Mouse (Mus musculus): ENCODE results near the gene Tgfb1. TPM values are rescaled to one million over a fixed set of nuclear protein-coding genes. Genes with fewer than 3 reads are reported as not detected.

The Tgfb1 gene
- polyA plus RNA-seq, 1 experiment from 2014 or later: 3.2 TPM

- Histone ChIP-seq H3K4me1 (replicated peaks; ENCODE audit: control insufficient read depth, insufficient read depth, low read length) (peaks cover 10% of the 10 kb centered on the region; the same call in 1 of the 2 replicates), H3K27me3 (replicated peaks; ENCODE audit: control insufficient read depth, insufficient read depth, low read length) (peaks cover 13% of the 10 kb centered on the region; the same call in 1 of the 2 replicates), H3K9ac (ENCODE audit: low read length) (peak overlapping the region; percentile 43), H3K27ac (ENCODE audit: low read depth) (0 out of 2 replicates have a peak overlapping the region, but pooled peaks have one; percentile 3), H3K4me2 (ENCODE audit: low read length) (peak overlapping the region; percentile 90), H3K9me3 (ENCODE audit: control insufficient read depth, low read length) (no peaks in the 10 kb centered on the region), H3K4me3 (ENCODE audit: low read depth, low read length) (peak overlapping the region; percentile 59), H3K36me3 (ENCODE audit: control insufficient read depth, insufficient read depth, low read length) (no peaks in the 10 kb centered on the region)
- peak; percentile 51 for ATAC-seq (replicated peaks; ENCODE audit: low FRiP score, low TSS enrichment, low read depth)
- peak; percentile 81 for DNase-seq (ENCODE audit: low spot score)
- under 1% methylated on average over 51 of the region's 52 CpGs for WGBS
These were observed 2.2 kb downstream of the Tgfb1 start for GRCm38 (mm10) chr7:25688810-25689586.

- H3K4me2 ChIP-seq (ENCODE audit: low read length): peak overlapping the region; percentile 90
- H3K9me3 ChIP-seq (ENCODE audit: control insufficient read depth, low read length): no peaks in the 10 kb centered on the region
- H3K36me3 ChIP-seq (ENCODE audit: control insufficient read depth, insufficient read depth, low read length): no peaks in the 10 kb centered on the region
- H3K27me3 ChIP-seq (replicated peaks; ENCODE audit: control insufficient read depth, insufficient read depth, low read length): peaks cover 13% of the 10 kb centered on the region; the same call in 1 of the 2 replicates
- peak overlapping the region; percentile 59 for H3K4me3 ChIP-seq (ENCODE audit: low read depth, low read length)
- 14% methylated on average over 12 of the region's 12 CpGs for WGBS
- H3K9ac ChIP-seq (ENCODE audit: low read length): no peak overlapping the region
- ATAC-seq (replicated peaks; ENCODE audit: low FRiP score, low TSS enrichment, low read depth): no peak
- DNase-seq (ENCODE audit: low spot score): no peak
- 0 out of 2 replicates have a peak overlapping the region, but pooled peaks have one; percentile 3 for H3K27ac ChIP-seq (ENCODE audit: low read depth)
- H3K4me1 ChIP-seq (replicated peaks; ENCODE audit: control insufficient read depth, insufficient read depth, low read length): peaks cover 10% of the 10 kb centered on the region; the same call in 1 of the 2 replicates
These were observed 2.8 kb downstream of the Tgfb1 start for GRCm38 (mm10) chr7:25689603-25690021.

DNA sequence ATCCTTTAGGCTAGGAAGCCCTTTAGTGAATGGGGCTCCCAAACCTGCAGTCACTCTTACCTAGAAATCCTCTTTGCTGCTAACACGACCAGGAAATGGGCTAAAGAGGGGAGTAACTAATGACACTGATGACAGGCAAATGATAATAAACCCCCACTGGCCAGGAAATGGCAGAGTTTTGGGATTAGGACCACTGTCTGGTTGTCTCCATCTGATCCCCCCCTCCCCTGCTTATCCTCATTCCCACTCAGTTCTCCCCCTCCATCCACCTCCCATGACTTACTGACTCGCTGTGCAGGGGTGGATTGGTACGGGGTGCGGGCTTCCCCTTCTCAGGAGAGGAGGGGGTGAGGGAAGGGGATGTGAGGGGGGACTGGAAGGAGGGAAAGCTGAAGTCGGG is 3.2 kb downstream of the Tgfb1 start:
- Histone ChIP-seq H3K4me3 (ENCODE audit: low read depth, low read length) (no peak overlapping the region), H3K27ac (ENCODE audit: low read depth) (no peak overlapping the region), H3K4me1 (replicated peaks; ENCODE audit: control insufficient read depth, insufficient read depth, low read length) (peaks cover 10% of the 10 kb centered on the region; the same call in 1 of the 2 replicates), H3K4me2 (ENCODE audit: low read length) (peak overlapping the region; percentile 90), H3K9me3 (ENCODE audit: control insufficient read depth, low read length) (no peaks in the 10 kb centered on the region), H3K9ac (ENCODE audit: low read length) (no peak overlapping the region), H3K36me3 (ENCODE audit: control insufficient read depth, insufficient read depth, low read length) (no peaks in the 10 kb centered on the region), H3K27me3 (replicated peaks; ENCODE audit: control insufficient read depth, insufficient read depth, low read length) (peaks cover 13% of the 10 kb centered on the region; the same call in 1 of the 2 replicates)
- DNase-seq (ENCODE audit: low spot score) (no peak), ATAC-seq (replicated peaks; ENCODE audit: low FRiP score, low TSS enrichment, low read depth) (no peak)
- 42% methylated on average over 5 of the region's 5 CpGs for WGBS

- Histone ChIP-seq H3K4me2 (ENCODE audit: low read length) (no peak overlapping the region), H3K4me3 (ENCODE audit: low read depth, low read length) (no peak overlapping the region), H3K27me3 (replicated peaks; ENCODE audit: control insufficient read depth, insufficient read depth, low read length) (no peaks in the 10 kb centered on the region), H3K36me3 (ENCODE audit: control insufficient read depth, insufficient read depth, low read length) (no peaks in the 10 kb centered on the region), H3K9ac (ENCODE audit: low read length) (no peak overlapping the region), H3K27ac (ENCODE audit: low read depth) (no peak overlapping the region), H3K4me1 (replicated peaks; ENCODE audit: control insufficient read depth, insufficient read depth, low read length) (peaks cover 4% of the 10 kb centered on the region; the same call in 1 of the 2 replicates), H3K9me3 (ENCODE audit: control insufficient read depth, low read length) (no peaks in the 10 kb centered on the region)
- no peak for ATAC-seq (replicated peaks; ENCODE audit: low FRiP score, low TSS enrichment, low read depth)
- DNase-seq (ENCODE audit: low spot score): no peak
- WGBS: 68% methylated on average over 8 of the region's 8 CpGs
These were observed 7.3 kb downstream of the Tgfb1 start for GRCm38 (mm10) chr7:25694104-25694503.

DNA sequence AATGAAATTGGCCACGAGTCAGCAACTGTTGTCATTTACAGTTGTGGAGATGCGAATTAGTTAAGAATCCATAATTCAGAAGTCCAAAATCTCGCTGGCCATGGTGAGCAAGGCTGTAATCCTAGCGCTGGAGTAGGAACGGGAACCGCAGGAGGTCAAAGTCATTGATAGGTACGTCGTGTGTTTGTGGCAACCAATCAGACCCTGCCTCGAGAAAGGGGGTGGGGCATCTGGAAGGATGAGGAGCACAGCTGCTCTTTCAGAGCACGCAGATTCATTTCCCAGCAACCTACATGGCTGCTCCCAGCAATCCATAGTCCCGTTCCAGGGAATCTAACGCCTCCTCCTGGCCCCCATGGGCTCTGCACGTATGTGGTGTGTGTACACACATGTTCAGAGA is 13.0 kb downstream of the Tgfb1 start:
- no peak overlapping the region for H3K4me3 ChIP-seq (ENCODE audit: low read depth, low read length)
- no peak overlapping the region for H3K27ac ChIP-seq (ENCODE audit: low read depth)
- 60% methylated on average over 13 of the region's 13 CpGs for WGBS
- no peak for ATAC-seq (replicated peaks; ENCODE audit: low FRiP score, low TSS enrichment, low read depth)
- H3K4me1 ChIP-seq (replicated peaks; ENCODE audit: control insufficient read depth, insufficient read depth, low read length): no peaks in the 10 kb centered on the region
- no peaks in the 10 kb centered on the region for H3K36me3 ChIP-seq (ENCODE audit: control insufficient read depth, insufficient read depth, low read length)
- H3K27me3 ChIP-seq (replicated peaks; ENCODE audit: control insufficient read depth, insufficient read depth, low read length): no peaks in the 10 kb centered on the region
- H3K9ac ChIP-seq (ENCODE audit: low read length): no peak overlapping the region
- no peak overlapping the region for H3K4me2 ChIP-seq (ENCODE audit: low read length)
- peaks cover 5% of the 10 kb centered on the region for H3K9me3 ChIP-seq (ENCODE audit: control insufficient read depth, low read length)
- DNase-seq (ENCODE audit: low spot score): no peak

- H3K9ac ChIP-seq (ENCODE audit: low read length): no peak overlapping the region
- H3K4me2 ChIP-seq (ENCODE audit: low read length): no peak overlapping the region
- H3K9me3 ChIP-seq (ENCODE audit: control insufficient read depth, low read length): peaks cover 5% of the 10 kb centered on the region
- no peaks in the 10 kb centered on the region for H3K27me3 ChIP-seq (replicated peaks; ENCODE audit: control insufficient read depth, insufficient read depth, low read length)
- WGBS: 77% methylated on average over 12 of the region's 12 CpGs
- H3K4me3 ChIP-seq (ENCODE audit: low read depth, low read length): no peak overlapping the region
- no peaks in the 10 kb centered on the region for H3K36me3 ChIP-seq (ENCODE audit: control insufficient read depth, insufficient read depth, low read length)
- peaks cover 8% of the 10 kb centered on the region for H3K4me1 ChIP-seq (replicated peaks; ENCODE audit: control insufficient read depth, insufficient read depth, low read length)
- H3K27ac ChIP-seq (ENCODE audit: low read depth): no peak overlapping the region
- ATAC-seq (replicated peaks; ENCODE audit: low FRiP score, low TSS enrichment, low read depth) (no peak), DNase-seq (ENCODE audit: low spot score) (no peak)
These were observed 13.9 kb downstream of the Tgfb1 start for GRCm38 (mm10) chr7:25700732-25701131.

DNA sequence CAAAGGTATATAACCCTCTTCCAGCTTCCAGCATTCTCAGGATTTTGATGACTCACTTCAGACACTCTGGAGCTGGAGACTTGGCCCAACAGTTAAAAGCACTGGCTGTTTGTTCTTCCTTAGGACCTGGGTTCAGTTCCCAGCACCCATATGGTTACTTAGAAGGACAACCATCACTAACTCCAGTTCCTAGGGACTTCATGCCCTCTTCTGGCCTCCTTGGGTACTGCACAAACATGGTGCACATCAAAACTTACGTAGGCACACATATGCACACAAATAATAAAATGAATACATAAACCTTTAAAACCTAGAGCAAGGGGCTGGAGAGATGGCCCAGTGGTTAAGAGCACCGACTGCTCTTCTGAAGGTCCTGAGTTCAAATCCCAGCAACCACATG is 15.5 kb downstream of the Tgfb1 start:
- H3K4me2 ChIP-seq (ENCODE audit: low read length): no peak overlapping the region
- WGBS: 95% methylated on average over 2 of the region's 2 CpGs
- H3K27ac ChIP-seq (ENCODE audit: low read depth): no peak overlapping the region
- no peak overlapping the region for H3K4me3 ChIP-seq (ENCODE audit: low read depth, low read length)
- no peak overlapping the region for H3K9ac ChIP-seq (ENCODE audit: low read length)
- H3K36me3 ChIP-seq (ENCODE audit: control insufficient read depth, insufficient read depth, low read length): no peaks in the 10 kb centered on the region
- DNase-seq (ENCODE audit: low spot score) (no peak), ATAC-seq (replicated peaks; ENCODE audit: low FRiP score, low TSS enrichment, low read depth) (no peak)
- peaks cover 5% of the 10 kb centered on the region for H3K9me3 ChIP-seq (ENCODE audit: control insufficient read depth, low read length)
- H3K4me1 ChIP-seq (replicated peaks; ENCODE audit: control insufficient read depth, insufficient read depth, low read length): peaks cover 22% of the 10 kb centered on the region
- H3K27me3 ChIP-seq (replicated peaks; ENCODE audit: control insufficient read depth, insufficient read depth, low read length): no peaks in the 10 kb centered on the region

DNA sequence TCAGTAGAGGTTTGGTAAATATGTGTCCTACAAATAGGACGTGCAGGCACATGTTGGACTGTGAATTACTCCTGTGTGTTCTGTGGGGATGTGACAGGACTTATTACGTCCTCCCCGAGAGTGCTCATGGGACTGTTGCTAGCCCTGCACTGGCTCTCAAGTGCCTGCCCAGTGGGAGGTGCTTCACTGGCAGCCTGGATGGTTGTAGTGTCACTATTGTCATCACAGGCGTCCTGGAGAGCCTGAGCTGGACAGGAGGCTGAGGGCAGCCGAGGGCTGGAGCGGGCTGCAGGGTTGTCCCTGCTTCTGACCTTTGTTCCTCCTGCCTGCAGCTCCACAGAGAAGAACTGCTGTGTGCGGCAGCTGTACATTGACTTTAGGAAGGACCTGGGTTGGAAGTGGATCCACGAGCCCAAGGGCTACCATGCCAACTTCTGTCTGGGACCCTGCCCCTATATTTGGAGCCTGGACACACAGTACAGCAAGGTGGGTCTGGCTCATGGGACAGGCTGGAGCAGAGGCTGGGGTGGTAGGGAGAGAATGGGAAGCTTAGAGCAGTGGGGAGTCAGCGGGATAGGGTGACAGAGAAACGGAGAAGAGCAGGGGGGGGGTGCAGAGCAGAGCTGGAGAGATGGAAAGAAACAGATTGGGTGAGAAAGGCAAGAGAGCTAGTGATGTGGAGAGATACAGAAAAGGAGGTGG is 17.1 kb downstream of the Tgfb1 start:
- WGBS: 34% methylated on average over 10 of the region's 10 CpGs
- Histone ChIP-seq H3K4me2 (ENCODE audit: low read length) (peak overlapping the region; percentile 36; the same call in 1 of the 2 replicates), H3K27ac (ENCODE audit: low read depth) (no peak overlapping the region), H3K9me3 (ENCODE audit: control insufficient read depth, low read length) (peaks cover 5% of the 10 kb centered on the region), H3K4me3 (ENCODE audit: low read depth, low read length) (no peak overlapping the region), H3K9ac (ENCODE audit: low read length) (no peak overlapping the region), H3K4me1 (replicated peaks; ENCODE audit: control insufficient read depth, insufficient read depth, low read length) (peaks cover 28% of the 10 kb centered on the region), H3K27me3 (replicated peaks; ENCODE audit: control insufficient read depth, insufficient read depth, low read length) (no peaks in the 10 kb centered on the region), H3K36me3 (ENCODE audit: control insufficient read depth, insufficient read depth, low read length) (no peaks in the 10 kb centered on the region)
- DNase-seq (ENCODE audit: low spot score) (no peak), ATAC-seq (replicated peaks; ENCODE audit: low FRiP score, low TSS enrichment, low read depth) (no peak)
